Mouse (Mus musculus) kidney, embryonic 14.5 days (tissue): ENCODE measurements around the gene Fam71e2. TPM values are rescaled to one million over a fixed set of nuclear protein-coding genes. Genes with fewer than 3 reads are reported as not detected.
"Not testable (repeated sequence)": the region's sequence is repeated elsewhere in the genome, so short reads cannot be mapped to it uniquely, and the experiment has no call there.

ENCODE experiments used
- ATAC-seq: fragments of 200-750 bp; cut with Nextera tagmentation; 2 replicates; pipeline ENCODE4 v1.8.0; 2017; ENCODE audit warnings: moderate number of reproducible peaks, mild to moderate bottlenecking, moderate TSS enrichment, moderate library complexity; ENCODE audit not compliant: low FRiP score, low TSS enrichment
- H3K27ac ChIP-seq: fragments of 300-500 bp; sonication (generic); 2 replicates; pipeline ENCODE4 v1.5.1; 2014; ENCODE audit warnings: low read depth, mild to moderate bottlenecking, low read length, moderate library complexity, mixed read lengths
- H3K27me3 ChIP-seq: fragments of 300-500 bp; sonication (generic); 2 replicates; pipeline ENCODE4 v1.6.1; 2014; ENCODE audit warnings: mild to moderate bottlenecking, low read length; ENCODE audit not compliant: control insufficient read depth, insufficient read depth
- H3K36me3 ChIP-seq: fragments of 300-500 bp; sonication (generic); 2 replicates; pipeline ENCODE4 v1.6.1; 2014; ENCODE audit warnings: low read length, mixed read lengths; ENCODE audit not compliant: control insufficient read depth, insufficient read depth
- H3K4me1 ChIP-seq: fragments of 300-500 bp; sonication (generic); 2 replicates; pipeline ENCODE4 v1.6.1; 2014; ENCODE audit warnings: low read length, mixed read lengths; ENCODE audit not compliant: control insufficient read depth, insufficient read depth
- H3K4me2 ChIP-seq: fragments of 300-500 bp; sonication (generic); replicated peaks from 2 replicates; pipeline ENCODE4 v1.6.1; 2014; ENCODE audit warnings: low read depth, mild to moderate bottlenecking, low read length
- H3K4me3 ChIP-seq: fragments of 300-500 bp; sonication (generic); 2 replicates; pipeline ENCODE4 v1.5.1; 2014; ENCODE audit warnings: mild to moderate bottlenecking, low read length
- H3K9ac ChIP-seq: fragments of 300-500 bp; sonication (generic); 2 replicates; pipeline ENCODE4 v1.6.1; 2014; ENCODE audit warnings: low read depth, mild to moderate bottlenecking, low read length, moderate library complexity
- H3K9me3 ChIP-seq: fragments of 300-500 bp; sonication (generic); 2 replicates; pipeline ENCODE4 v1.6.1; 2016; ENCODE audit warnings: low read length; ENCODE audit not compliant: control insufficient read depth
- WGBS: fragments of 180-500 bp; shearing (Covaris S2); extraction: QIAGEN DNeasy Blood & Tissue Kit; methylation state at CpG from one replicate; pipeline ENCODE4 v1.1.7; 2014; 5-methylcytosine and 5-hydroxymethylcytosine counted together
- polyA plus RNA-seq: library from polyadenylated mRNA; unstranded; fragments of >200 nt; fragmentation: Nextera tagmentation; extraction: Ambion mirVana; gene quantifications from 2 replicates; pipeline ENCODE4 v1.2.1, GENCODE M21; 2014

Fam71e2 gene
- polyA plus RNA-seq, 1 experiment from 2014 or later: not detected

DNA sequence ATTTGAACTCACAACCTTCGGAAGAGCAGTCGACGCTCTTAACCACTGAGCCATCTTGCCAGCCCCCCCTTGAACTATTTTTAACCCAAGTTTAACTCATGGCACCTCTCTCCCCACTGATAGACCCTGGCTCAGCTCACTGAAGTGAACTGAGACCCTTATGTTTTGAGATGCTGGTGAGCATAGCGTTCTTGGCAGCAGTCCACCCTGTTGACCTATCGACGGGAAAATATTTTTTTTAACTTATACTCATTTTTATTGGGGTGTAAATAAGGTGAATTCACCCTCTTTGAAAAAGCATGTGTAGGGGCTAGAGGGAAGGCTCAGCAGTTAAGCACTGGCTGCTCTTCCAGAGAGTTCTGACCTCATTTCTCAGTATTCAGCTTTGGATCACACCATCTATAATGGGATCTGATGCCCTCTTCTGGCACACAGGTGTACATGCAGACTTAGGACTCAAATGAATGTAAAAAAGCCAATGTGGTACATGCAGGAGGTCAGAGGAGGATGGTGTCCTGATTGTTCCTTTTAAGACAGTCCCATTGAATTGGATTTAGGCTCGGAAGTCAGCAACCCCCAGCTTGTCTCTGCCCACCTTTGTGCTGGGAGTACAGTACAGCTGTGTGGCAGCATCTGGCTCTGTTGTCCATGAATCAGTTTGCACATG is 24.8 kb upstream of the Fam71e2 start:
- no peak overlapping the region for H3K27ac ChIP-seq
- H3K27me3 ChIP-seq: no peaks in the 10 kb centered on the region
- 70% methylated on average over 7 of the region's 7 CpGs for WGBS
- no peak overlapping the region for H3K9ac ChIP-seq
- ATAC-seq: peak; percentile 21; the same call in 1 of the 2 replicates
- H3K9me3 ChIP-seq: no peaks in the 10 kb centered on the region
- 0 out of 2 replicates have a peak, but pooled peaks cover 10% of the 10 kb centered on the region for H3K4me1 ChIP-seq
- H3K4me2 ChIP-seq: no peak overlapping the region
- H3K4me3 ChIP-seq: no peak overlapping the region
- H3K36me3 ChIP-seq: peaks cover 37% of the 10 kb centered on the region

DNA sequence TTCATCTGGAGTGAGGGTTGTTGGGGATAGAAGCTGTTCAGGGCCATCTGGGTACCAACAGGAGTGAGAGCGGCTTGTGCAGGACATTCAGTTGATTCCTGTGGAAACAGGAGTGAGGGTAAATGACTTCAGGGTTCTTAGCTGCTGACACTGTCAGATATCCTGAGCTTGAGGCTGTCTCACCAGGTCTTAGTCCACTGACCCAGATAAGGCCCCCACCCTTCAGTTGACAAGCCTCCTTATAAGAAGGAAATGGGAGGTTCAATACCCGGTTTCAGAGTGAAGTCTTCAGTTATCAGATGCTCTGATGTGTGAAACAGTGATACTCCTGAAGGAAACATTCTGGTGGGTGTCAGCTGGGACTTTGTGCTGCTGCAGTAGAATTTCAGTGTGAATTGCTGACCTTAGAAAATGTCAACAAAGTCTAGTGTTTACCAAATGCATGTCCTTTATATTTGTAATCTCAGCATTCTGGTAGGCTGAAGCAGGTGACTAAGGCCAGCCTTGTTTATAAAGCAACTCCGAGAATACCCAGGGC is 23.6 kb upstream of the Fam71e2 start:
- Histone ChIP-seq H3K27me3 (no peaks in the 10 kb centered on the region), H3K9ac (no peak overlapping the region), H3K36me3 (peaks cover 37% of the 10 kb centered on the region), H3K27ac (no peak overlapping the region), H3K4me2 (peak overlapping the region; percentile 90; the same call in 1 of the 2 replicates), H3K9me3 (no peaks in the 10 kb centered on the region), H3K4me1 (0 out of 2 replicates have a peak, but pooled peaks cover 11% of the 10 kb centered on the region), H3K4me3 (0 out of 2 replicates have a peak overlapping the region, but pooled peaks have one; percentile 1)
- no peak for ATAC-seq
- 79% methylated on average over 3 of the region's 3 CpGs for WGBS

DNA sequence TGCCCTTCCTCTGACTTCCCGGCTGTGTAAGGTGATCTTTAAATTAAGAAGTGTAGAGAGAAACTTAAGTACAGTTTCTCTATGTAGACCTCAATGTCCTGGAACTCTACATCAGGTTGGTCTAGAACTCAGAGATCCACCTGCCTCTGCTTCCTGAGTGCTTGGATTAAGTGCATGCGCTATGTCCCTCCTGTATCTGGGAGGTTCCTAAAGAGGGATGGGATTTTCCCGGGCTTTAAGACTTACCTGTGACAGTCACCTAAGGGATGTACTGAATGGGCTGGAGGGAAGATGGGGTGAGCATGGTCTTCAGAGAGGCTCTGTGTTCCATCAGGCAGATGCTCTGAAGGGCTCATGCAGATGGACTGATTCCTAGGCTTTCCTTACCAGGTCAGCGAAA is 22.6 kb upstream of the Fam71e2 start:
- no peaks in the 10 kb centered on the region for H3K9me3 ChIP-seq

DNA sequence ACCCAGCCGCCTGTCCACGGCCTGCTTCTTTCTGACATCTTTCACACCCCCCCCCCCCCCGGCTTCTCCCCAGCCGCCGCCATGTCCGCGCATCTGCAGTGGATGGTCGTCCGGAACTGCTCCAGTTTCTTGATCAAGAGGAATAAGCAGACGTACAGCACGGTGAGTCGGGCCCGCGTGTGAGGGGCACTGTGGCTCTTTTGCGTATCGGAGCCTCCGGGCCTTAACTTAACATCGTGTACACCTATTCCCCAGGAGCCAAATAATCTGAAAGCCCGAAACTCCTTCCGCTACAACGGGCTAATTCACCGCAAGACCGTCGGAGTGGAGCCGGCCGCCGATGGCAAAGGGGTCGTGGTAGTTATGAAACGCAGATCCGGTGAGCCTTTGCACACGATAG is 22.1 kb upstream of the Fam71e2 start:
- WGBS: 1% methylated on average over 31 of the region's 31 CpGs
- ATAC-seq: not testable (repeated sequence)

More for the DNA sequence above, 22.6 kb upstream of the Fam71e2 start:
- no peak for ATAC-seq
- Histone ChIP-seq H3K4me2 (peak overlapping the region; percentile 90), H3K36me3 (peaks cover 37% of the 10 kb centered on the region), H3K27ac (peak overlapping the region; percentile 94), H3K4me3 (peak overlapping the region; percentile 93), H3K9ac (peak overlapping the region; percentile 97), H3K27me3 (no peaks in the 10 kb centered on the region), H3K4me1 (peaks cover 13% of the 10 kb centered on the region; the same call in 1 of the 2 replicates)
- WGBS: 38% methylated on average over 4 of the region's 4 CpGs

DNA sequence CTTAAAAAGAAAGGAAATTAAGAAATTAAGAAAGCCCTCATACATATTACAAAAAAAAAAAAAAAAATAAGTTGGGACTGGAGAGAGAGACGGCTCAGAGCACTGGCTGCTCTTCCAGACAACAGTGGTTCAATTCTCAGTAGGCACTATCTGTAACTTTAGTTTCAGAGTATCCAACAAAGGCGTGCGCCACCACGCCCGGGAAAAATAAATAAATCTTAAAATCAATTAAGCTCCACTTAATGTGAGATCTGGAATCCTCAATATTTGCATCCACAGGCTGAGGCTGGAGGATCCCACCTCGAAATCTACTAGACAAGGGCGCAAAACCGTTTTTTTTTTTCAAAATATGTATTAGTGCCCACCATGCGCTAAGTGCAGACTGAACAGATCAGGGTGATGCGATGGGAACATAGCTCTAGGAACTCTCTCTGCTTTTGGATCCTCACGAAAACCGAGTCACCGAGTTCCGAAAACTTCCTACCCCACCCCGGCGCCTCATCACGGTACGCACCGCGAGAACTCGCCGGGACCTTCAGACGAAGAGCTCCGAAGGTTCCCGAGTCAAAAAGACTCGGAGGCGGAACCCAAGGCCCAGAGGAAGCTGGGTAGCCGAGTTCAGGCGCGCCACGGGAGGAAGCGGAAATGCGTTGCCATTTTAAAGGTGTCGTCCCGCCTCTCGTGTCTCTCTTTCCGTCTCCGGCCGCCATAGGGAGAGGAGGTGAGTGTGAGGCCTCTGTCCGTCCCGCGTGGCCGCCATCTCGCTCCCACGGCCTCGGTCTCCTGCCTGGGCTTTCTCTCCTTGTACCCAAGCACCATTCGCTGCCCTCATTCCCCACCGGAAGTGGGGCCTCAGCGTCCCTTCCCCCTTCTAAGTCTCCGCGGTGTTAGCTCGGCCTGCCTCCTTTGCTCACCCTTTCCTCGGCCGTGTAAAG is 21.4 kb upstream of the Fam71e2 start, which contains the start of gene Rpl28:
Gene Rpl28, plus strand, starts transcription at position 597 of the 935 bp plus-strand sequence.
- Histone ChIP-seq H3K4me1 (peaks cover 13% of the 10 kb centered on the region; the same call in 1 of the 2 replicates), H3K4me2 (peak within 1 kb of the TSS; percentile 90), H3K27me3 (no peaks in the 10 kb centered on the region), H3K4me3 (peak within 1 kb of the TSS; percentile 93), H3K9me3 (no peaks in the 10 kb centered on the region), H3K9ac (peak within 1 kb of the TSS; percentile 97), H3K27ac (peak within 1 kb of the TSS; percentile 94), H3K36me3 (peaks cover 37% of the 10 kb centered on the region)
- WGBS: 2% methylated on average over 54 of the region's 54 CpGs
- peak; percentile 91 for ATAC-seq

More for the DNA sequence above, 22.1 kb upstream of the Fam71e2 start:
- Histone ChIP-seq H3K36me3 (peaks cover 37% of the 10 kb centered on the region), H3K4me1 (peaks cover 13% of the 10 kb centered on the region; the same call in 1 of the 2 replicates), H3K9ac (peak overlapping the region; percentile 97), H3K4me2 (peak overlapping the region; percentile 90), H3K27ac (peak overlapping the region; percentile 94), H3K4me3 (peak overlapping the region; percentile 93)
- not testable (repeated sequence) for H3K27me3 ChIP-seq, H3K9me3 ChIP-seq

DNA sequence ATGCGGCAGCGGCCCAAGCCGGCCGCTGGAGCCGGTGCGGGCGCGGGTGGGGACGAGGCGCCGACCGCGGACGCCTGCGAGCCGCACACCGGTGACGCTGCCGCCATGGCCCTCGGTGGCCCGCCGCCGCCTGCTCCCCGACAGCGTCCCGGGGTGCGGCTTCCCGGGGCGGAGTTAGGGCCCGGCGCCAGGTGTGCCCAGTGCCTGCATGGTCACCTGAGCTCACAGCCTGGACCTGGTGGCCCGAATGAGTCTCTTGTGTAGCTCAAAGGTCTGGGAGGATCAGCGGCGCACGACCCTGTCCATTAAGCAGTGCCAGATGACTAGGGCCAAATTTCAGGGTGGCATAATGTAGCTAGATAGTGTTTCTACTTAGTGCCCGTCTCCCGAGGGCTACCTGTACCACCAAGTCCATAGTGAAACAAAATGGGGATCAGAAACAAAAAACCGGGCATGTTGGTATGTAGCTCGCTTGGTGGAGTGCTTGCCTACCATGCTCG is 18.4 kb upstream of the Fam71e2 start, which contains the start of gene Tmem238:
Gene Tmem238, minus strand, starts transcription at position 221 of the 500 bp plus-strand sequence.
- ATAC-seq: peak; percentile 7; the same call in 1 of the 2 replicates
- Histone ChIP-seq H3K4me2 (peak within 1 kb of the TSS; percentile 92), H3K4me3 (peak within 1 kb of the TSS; percentile 60), H3K36me3 (peaks cover 10% of the 10 kb centered on the region), H3K9me3 (no peaks in the 10 kb centered on the region), H3K4me1 (peaks cover 11% of the 10 kb centered on the region; the same call in 1 of the 2 replicates), H3K9ac (peak within 1 kb of the TSS; percentile 71), H3K27me3 (no peaks in the 10 kb centered on the region), H3K27ac (peak within 1 kb of the TSS; percentile 88)
- 12% methylated on average over 22 of the region's 40 CpGs for WGBS

DNA sequence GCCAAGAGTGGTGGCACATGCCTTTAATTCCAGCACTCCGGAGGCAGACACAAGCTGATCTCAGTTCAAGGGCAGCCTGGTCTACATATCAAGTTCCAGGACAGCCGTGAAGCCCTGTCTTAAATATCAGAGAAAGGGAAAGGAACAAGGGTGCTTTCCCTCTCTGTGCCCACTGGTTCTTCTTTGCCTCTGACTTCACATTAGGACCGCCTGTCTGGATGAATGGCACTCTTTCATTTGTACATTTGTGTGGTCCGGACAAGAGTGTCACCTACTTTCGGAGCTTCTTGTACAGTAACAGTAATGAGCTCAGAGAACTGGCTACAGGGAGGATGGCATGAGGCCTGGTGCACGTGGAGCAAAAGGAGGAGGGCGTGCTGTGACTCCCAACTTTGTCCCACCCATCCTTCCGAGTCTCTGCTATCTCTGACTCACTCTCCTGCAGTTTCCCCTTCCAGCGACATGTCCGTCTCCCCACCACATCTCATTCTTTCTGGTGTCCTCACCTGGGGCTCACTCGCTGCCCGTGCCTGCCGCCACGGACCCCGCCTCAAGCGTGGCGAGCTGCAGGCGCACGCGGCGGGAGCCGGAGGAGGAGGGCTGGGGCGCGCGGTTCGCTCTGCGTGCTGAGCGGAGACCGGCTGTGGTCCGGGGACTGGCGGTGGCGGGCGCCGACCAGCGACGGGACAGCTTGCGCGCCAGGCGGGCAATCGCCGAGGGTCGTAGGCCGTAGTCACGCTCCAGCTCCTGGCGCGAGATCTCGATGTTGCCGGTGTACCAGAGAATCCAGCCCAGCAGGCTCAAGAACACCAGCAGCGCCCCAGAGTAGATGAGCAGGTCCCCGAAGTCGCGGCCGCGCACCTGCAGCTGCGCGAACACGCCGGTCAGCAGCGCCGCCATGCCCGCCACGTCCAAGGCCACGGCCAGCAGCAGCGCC is 17.7 kb upstream of the Fam71e2 start:
- H3K36me3 ChIP-seq: peaks cover 2% of the 10 kb centered on the region; the same call in 1 of the 2 replicates
- peak overlapping the region; percentile 88 for H3K27ac ChIP-seq
- H3K27me3 ChIP-seq: no peaks in the 10 kb centered on the region
- no peaks in the 10 kb centered on the region for H3K9me3 ChIP-seq
- ATAC-seq: peak; percentile 41
- peak overlapping the region; percentile 92 for H3K4me2 ChIP-seq
- peak overlapping the region; percentile 60 for H3K4me3 ChIP-seq
- 2% methylated on average over 64 of the region's 64 CpGs for WGBS
- peaks cover 5% of the 10 kb centered on the region; the same call in 1 of the 2 replicates for H3K4me1 ChIP-seq
- peak overlapping the region; percentile 71 for H3K9ac ChIP-seq
